Mouse (Mus musculus) kidney, adult 9 months (tissue): ENCODE data around the gene Tbl1x.

Experiments
- DNase-seq: peaks from one replicate; pipeline ENCODE4 v3.0.0; 2022

The Tbl1x gene

DNA sequence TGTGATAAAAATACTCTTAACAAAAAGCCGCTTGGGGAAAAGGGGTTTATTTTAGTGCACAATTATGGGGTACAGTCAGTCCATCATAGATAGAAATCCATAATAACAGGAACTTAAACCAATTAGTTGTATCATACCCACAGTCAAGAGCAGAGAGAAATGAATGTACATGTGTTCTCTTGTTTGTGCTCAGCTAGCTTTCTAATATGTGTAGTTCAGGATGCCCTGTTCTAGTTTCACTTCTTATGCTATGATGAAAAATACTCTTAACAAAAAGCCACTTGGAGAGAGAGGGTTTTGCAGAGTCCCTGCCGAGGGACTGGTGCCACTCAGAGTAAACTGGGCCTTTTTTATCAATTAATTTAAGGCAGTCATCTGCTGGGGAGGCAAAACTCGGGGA, 101.1 kb downstream of the Tbl1x start:
- no peak for DNase-seq

DNA sequence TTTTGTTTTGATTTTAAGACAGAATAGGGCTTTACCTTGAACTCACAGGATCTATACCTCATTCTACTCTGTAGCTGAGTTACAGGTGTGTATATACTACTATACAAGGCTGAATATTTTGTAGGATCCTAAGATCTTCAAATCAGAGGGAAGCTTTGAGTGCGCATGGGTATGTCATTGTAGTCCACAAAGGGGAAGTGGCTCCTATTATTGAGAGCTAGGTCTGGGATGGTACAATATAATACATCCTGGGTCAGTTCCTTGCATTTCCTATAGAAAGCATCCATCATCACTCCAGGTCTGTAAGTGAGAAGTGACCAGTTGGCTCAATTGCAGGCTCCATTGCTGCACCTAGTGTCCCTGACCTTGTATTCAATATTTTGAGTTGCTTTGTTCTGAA, 102.2 kb downstream of the Tbl1x start:
- no peak for DNase-seq

DNA sequence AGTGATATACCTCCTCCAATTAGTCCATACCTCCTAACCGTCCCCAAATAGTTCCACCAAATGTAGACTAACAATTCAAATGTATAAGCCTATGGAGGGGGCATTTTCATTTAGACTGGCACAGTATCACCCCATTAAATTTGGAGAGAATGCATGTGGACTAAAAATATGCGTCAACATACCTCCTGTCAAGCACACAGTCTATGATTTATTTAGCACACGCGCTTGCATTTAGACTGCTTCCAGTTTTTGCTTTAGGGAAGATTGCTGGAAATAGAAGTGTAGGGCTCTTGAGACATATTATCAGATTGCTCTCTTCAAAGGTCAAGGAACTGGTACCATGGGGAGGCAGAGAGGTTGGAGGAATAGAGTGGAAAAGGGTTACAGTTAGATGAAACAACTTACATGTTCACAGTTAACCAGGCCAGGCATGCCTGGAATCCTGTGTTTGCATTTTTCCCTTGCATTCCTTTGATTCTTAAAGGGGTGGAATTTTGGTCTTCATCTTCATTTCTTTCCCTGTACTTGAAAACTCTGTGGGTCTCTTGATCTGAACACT, 105.0 kb downstream of the Tbl1x start:
- no peak for DNase-seq

DNA sequence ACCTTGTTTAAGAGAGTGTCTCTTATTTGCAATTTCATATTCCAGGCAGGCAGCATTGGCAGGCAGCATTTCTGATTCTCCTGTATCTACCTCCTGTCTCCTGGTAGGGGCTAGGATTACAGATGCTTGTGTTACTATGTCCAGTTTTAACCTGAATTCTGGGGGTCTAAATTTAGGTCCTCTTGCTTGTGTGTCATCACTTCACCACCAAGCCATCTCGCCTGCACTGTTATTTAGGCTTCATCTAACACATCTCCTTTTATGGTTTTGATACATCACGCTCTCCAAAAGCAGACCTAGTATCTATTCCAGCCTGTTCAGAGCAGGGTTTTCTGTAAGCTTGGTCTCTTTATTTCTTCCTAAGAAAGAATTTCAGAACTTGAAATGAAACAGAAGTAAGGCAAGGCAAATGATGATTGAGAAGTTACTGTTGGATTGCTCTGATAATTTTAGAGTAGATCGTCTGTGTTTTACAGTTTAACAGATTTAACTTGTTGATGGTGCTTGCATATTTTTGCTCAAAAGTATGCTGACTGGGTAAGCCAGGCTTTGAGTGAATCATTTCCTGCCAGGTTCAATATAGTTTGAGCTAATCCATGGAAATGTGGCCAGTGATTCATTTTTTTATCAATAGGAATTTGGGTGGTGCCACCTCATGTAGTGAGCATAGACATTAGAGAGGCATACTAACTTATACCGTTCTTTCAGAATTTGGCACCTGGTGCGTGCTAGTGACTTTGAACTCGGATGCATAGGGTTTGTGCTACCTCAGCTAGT, 106.7 kb downstream of the Tbl1x start:
- DNase-seq = no peak

- DNase-seq = no peak
Observed at GRCm38 (mm10) chrX:77630439-77630838, 119.6 kb downstream of the Tbl1x start.

DNA sequence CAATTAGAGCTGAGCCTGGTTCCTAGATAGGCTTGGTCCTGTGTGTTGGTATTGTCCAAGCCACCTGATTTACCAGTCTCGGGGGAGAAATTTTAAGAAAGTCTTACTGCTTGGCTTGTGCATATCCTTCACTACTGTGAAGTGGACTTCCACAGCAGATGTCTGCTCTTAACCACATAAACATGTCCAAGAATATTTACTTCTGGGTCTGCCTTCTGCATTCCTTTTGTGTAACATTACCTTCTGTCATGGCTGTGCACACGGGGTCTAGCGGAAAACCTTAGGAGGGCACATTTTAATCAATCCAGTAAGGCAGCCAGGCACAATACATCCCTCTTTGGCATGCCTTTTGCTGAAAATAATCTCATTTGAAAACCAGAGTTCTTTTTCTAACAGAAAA, 125.7 kb downstream of the Tbl1x start:
- DNase-seq = no peak

GRCm38 (mm10) chrX:77638076-77638475, 127.3 kb downstream of the Tbl1x start:
- DNase-seq = peak; percentile 67

DNA sequence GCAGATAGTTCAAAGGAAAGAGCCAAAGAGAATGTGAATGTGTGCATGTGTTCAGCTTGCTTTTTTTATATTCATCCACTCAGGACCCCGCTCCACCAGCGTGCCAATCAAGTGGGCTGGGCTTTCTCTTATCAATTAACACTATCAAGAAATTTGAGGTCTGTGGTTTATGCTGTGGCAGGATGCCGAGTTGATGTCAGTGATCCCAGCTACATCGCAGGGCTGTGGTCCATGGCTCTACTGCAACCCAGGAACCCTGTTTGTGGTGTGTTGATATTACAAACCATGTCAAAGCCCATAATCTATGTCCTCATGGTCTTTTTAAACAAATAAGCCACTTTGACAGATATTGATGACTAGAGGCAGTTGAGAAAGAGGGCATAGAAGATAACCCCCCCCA, 129.5 kb downstream of the Tbl1x start:
- DNase-seq = no peak

DNA sequence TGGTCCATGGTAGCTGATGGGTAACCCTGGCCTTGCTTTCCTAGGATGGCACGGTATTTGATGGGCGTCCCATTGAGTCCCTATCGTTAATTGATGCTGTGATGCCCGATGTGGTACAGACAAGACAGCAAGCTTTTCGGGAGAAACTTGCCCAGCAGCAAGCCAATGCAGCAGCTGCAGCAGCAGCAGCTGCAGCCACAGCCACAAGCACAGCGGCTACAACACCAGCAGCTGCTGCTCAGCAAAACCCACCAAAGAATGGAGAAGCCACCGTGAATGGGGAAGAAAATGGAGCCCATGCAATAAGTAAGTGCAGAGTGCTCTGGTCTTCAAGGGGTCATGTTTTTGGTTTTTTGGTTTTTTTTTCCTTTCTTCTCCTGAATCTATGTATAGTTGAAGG, 135.4 kb downstream of the Tbl1x start:
- no peak for DNase-seq

- DNase-seq = peak; percentile 69
Observed at GRCm38 (mm10) chrX:77650246-77650645, 139.4 kb downstream of the Tbl1x start.

DNA sequence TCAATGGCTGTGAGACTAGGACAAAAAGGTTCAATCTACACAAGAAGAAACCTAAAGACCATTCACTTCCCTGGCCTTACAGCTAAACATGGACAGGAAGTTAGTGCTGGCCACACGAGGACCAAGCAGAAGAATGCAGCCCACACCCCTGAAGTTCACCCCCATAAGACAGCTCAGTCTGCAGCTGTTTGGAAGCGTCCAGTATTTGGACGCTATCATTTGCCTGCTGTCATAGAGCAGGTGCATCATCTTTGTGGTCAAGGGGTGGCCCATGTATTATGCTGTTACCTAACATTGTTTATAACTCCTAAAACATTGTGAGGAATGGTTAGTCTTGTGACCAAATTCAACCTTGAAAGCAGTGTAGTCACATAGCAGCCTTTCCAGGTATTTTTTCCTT, 151.2 kb downstream of the Tbl1x start:
- no peak for DNase-seq

DNA sequence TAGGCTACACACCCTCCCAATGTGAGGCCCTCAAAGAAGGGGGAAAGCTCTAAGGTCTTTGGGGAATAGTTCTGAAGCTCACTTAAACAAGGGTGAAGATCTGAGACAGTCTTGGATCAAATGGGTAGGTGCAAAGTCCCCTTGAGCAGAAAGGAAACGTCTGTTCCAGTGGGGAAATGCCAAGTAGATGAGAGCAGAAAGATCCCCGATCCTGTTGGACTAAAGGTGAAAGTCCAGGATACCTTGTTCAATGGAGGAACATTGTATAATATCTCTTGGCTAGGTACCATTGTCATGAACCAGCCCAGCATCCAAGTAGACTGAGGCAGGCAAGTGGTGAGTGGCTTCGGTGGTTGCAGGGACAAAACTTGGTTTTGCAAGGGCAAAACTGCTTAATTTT, 152.5 kb downstream of the Tbl1x start:
- peak; percentile 43 for DNase-seq

GRCm38 (mm10) chrX:77665030-77665429, 154.2 kb downstream of the Tbl1x start:
- no peak for DNase-seq

GRCm38 (mm10) chrX:77666911-77667310, 156.1 kb downstream of the Tbl1x start:
- DNase-seq = no peak

DNA sequence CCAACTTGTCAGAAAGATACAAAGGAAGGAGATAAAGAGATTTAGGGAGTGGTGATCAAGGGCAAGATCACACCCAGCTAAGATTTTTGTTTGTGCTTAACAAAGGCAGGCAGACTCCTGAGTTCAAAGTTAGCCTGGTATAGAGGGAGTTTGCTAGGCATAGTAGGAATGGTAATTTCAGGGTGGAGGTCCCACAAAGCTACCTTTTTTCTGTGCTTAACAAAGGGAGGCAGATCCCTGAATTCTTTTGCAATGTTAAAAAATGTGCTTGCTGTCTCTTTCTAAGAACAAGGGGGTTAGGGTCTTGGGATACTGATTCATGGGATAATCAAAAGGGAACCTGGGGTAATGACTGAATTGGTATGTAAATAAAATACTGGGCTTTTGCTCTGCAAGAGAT, 156.6 kb downstream of the Tbl1x start:
- DNase-seq = no peak

GRCm38 (mm10) chrX:77669779-77670550, 159.2 kb downstream of the Tbl1x start:
- DNase-seq = peak; percentile 21
